Mouse (Mus musculus) lung, postnatal 10 days (tissue): ENCODE results near the gene Car14.
A peak's percentile ranks its signal among the peaks of the same experiment; 100 is the strongest.
"Not testable (repeated sequence)": the region's sequence is repeated elsewhere in the genome, so short reads cannot be mapped to it uniquely, and the experiment has no call there.

ENCODE experiments used
- DNase-seq: peaks from one replicate; pipeline ENCODE4 v3.0.0; 2021

The Car14 gene

GRCm38 (mm10) chr3:95923429-95923828, 18.9 kb upstream of the Car14 start:
- DNase-seq = not testable (repeated sequence)

- DNase-seq = not testable (repeated sequence)
These were observed 16.0 kb upstream of the Car14 start for GRCm38 (mm10) chr3:95920532-95920931.

GRCm38 (mm10) chr3:95916760-95917159, 12.3 kb upstream of the Car14 start:
- no peak for DNase-seq

GRCm38 (mm10) chr3:95914706-95915105, 10.2 kb upstream of the Car14 start:
- DNase-seq = no peak

- DNase-seq = no peak
These were observed 3.1 kb upstream of the Car14 start for GRCm38 (mm10) chr3:95907613-95908012.

GRCm38 (mm10) chr3:95906860-95907259, 2.4 kb upstream of the Car14 start:
- DNase-seq = peak; percentile 71

- peak; percentile 82 for DNase-seq
These were observed 1.5 kb upstream of the Car14 start for GRCm38 (mm10) chr3:95905940-95906492.

GRCm38 (mm10) chr3:95905146-95905939, 852 bp upstream of the Car14 start:
- DNase-seq = peak; percentile 78

- no peak for DNase-seq
These were observed 563 bp downstream of the Car14 start for GRCm38 (mm10) chr3:95903753-95904502.

- DNase-seq = no peak
These were observed 1.8 kb downstream of the Car14 start for GRCm38 (mm10) chr3:95902643-95903042.

GRCm38 (mm10) chr3:95902373-95902625, 2.2 kb downstream of the Car14 start:
- no peak for DNase-seq

- no peak for DNase-seq
These were observed 2.7 kb downstream of the Car14 start for GRCm38 (mm10) chr3:95901616-95902372.

- DNase-seq = no peak
These were observed 4.5 kb downstream of the Car14 start for GRCm38 (mm10) chr3:95899800-95900524.

- not testable (repeated sequence) for DNase-seq
These were observed 9.0 kb downstream of the Car14 start for GRCm38 (mm10) chr3:95895501-95895900.

GRCm38 (mm10) chr3:95894317-95895160, 10.0 kb downstream of the Car14 start:
- peak; percentile 86 for DNase-seq

- DNase-seq = peak; percentile 99
These were observed 10.7 kb downstream of the Car14 start, which contains the start of gene Aph1a for GRCm38 (mm10) chr3:95893606-95894316. Gene Aph1a (plus strand): TSS chr3:95893969.

- DNase-seq = peak; percentile 78
These were observed 11.4 kb downstream of the Car14 start for GRCm38 (mm10) chr3:95893126-95893525.

GRCm38 (mm10) chr3:95892066-95893052, 12.1 kb downstream of the Car14 start:
- DNase-seq = peak; percentile 73
